Mouse (Mus musculus): Measurements from ENCODE around the gene Jmjd1c.

DNA sequence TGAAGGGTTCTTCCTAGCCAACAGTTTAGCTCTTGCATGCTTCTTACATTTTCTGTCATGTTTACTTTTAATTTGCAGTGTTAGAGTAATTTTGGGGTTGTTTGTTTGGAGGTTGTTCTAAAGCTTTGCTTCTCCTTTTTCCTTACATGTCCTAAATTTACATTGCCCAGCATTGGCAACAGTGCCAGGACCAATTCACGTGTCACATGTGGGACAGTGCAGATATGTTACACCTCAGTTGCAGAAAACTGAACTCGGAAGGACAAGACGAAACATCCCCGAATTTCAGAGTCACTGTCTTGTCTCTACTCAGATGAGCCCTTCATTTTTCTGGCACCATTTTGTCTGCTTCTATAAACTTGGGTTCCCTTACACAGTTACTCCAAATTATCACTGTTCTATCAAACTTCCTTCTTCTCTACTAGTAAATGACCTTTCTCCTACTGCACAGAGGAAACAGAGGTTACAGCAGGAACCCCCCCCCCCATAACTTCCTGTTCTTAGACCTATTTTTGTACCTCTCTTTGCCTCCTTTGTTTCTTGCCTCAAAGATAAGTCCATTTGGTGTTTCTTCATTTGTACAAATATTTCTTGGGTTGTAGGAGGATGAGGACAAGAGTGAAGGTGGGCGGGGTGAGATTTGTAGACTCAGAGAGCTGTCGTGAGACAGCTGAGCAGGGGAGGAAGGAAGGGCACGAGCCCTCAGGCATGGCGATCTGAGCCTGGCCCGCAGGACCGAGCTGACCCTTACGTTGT, 108.9 kb downstream of the Jmjd1c start:
- TF ChIP-seq CTCF (IDR thresholded peaks at IDR 0.05; ENCODE audit: control insufficient read depth, insufficient read depth, insufficient read length) (no peak), MYOG (IDR thresholded peaks at IDR 0.05; ENCODE audit: control insufficient read depth, extremely low read depth, insufficient read length) (no peak), USF1 (IDR thresholded peaks at IDR 0.05; ENCODE audit: low read depth) (no peak), MAX (IDR thresholded peaks at IDR 0.05) (no peak)
